Mouse (Mus musculus) adrenal gland, postnatal 10 days (tissue): ENCODE measurements around the gene Smarca5. TPM values are rescaled to one million over a fixed set of nuclear protein-coding genes. Genes with fewer than 3 reads are reported as not detected.

Experiments
- DNase-seq: peaks from one replicate; pipeline ENCODE4 v3.0.0; 2021; ENCODE audit warnings: mixed read lengths
- total RNA-seq, 2 experiments: library from RNA; stranded (reverse); gene quantifications; 2 replicates each; pipeline ENCODE4 v1.2.3; 2021

Smarca5 gene
- total RNA-seq, 2 experiments from 2014 or later, result 62.0 to 63.1 TPM

DNA sequence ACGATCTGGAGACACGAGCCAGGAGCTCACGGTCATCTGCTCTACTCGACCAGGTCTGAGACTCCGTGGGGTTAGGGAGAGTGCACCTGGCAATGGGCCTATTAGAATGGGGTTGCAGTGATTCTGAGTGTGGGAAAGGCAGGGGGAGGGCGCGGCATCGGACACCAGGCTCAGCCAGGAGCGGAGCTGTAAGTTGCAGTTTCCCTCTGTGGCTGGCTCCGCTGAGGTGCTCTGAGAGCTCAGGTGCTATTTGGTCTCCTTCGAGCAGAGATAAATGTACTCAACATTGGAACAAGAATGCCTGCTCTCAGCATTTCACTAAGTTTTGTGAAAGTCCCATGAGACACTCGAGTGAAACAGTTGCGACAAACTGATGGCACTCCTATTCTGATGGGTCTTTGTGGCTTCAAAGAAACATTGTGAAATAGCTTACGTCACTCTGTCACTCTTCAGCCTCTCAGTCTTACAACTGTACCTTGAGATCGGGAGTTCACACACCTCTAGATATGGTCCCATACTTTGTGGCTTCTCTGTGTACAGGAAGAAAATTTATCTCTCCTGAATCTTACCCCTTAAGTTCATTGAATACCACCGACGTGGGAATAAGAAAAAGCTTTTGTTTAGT lies 69.9 kb downstream of the Smarca5 start:
- no peak for DNase-seq

DNA sequence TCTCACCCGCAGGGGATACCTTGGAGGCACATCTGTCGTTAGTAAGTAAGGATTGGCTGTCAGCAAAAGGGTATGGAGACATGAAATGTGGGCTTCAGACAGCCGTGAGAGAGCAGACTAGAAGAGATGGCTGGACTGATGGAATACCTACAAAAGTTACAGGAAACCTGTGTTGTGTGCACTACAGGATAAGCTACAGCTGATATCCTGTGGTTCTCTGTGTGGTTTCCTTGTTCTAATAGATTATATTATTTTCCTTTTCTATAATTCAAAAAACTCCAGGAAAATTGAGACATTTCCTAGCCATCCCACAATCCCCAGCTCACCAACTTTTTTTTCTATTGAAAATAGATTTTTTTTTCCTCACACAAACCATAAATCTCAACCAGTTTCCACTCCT lies 75.8 kb downstream of the Smarca5 start:
- DNase-seq, result no peak

DNA sequence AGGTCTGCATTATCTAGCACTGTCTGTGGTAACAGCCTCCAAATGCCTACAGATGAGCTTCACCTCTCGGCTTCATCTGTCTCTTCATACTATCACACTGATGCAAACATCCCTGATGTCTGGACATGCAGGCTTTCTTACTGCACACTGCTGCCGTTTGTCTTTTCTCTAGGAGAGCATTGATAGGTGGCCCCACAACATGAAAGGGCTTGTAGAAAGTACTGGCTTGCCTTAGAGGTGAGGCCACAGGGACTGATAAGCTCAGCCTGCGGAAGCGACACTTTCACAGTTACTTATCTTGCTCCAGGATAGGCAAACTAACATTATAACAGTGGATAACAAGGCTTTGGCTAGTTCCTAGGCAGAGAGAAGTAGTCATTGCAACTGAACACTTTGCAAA lies 78.2 kb downstream of the Smarca5 start:
- no peak for DNase-seq

DNA sequence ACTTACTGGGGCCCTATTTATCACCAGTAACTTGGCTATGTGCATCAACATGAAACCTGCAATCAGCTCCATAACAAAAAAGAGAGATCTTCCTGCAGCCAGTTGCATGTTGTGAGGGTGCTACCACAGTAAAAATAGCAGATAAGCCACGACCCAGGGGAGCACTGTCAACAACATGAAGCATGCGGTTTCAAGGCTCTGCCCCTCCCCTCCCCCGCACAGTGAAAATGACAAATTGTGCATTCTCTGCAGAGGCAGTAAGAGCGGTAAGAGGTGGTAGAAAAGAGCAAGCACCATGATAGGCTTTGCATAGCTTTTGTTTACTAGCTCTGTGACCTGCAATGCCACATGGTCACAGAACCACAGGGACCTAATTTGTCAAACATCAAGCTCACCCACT lies 81.7 kb downstream of the Smarca5 start:
- peak; percentile 28 for DNase-seq

Other genes with a start within 250 kb of the Smarca5 start
- gene Gypa, start 245.7 kb downstream of the Smarca5 start, total RNA-seq, result 10 to 100 TPM in 1 of 2 experiments, 1 to 10 TPM in 1; 4.3 to 10.9 TPM
- gene Frem3, start 128.4 kb downstream of the Smarca5 start, total RNA-seq, result not detected
- 10 to 100 TPM; 18.4 to 24.3 TPM for gene Gab1, start 141.0 kb upstream of the Smarca5 start, total RNA-seq